Mouse (Mus musculus): ENCODE measurements at regions not wholly inside any gene's neighbourhood (a gene's known extent, or its start where the extent isn't known, plus 50 kb on each side); places are given as distances from the start of the nearest gene placed in this dataset.

GRCm38 (mm10) chr1:88586823-88587820 is 77.3 kb upstream of the Glrp1 start:
- H3K79me2 ChIP-seq (ENCODE audit: control insufficient read depth, insufficient read depth, low read length, poor library complexity): no peaks in the 10 kb centered on the region
- peak; percentile 82 for DNase-seq (ENCODE audit: low read depth, low spot score)
- TF ChIP-seq ZMIZ1 (IDR thresholded peaks at IDR 0.05; ENCODE audit: low read depth, low read length): no peak
- TF ChIP-seq ZNF384 (IDR thresholded peaks at IDR 0.05; ENCODE audit: low read depth, low read length): no peak
- peak; percentile 27 to 56; a peak in 2 of 4 replicates for TF ChIP-seq EP300 (IDR thresholded peaks at IDR 0.05; ENCODE audit: low read depth in 1 of 2, low read length in 2 of 2)
- 0 out of 2 replicates have a peak, but pooled peaks have one; percentile 10 for TF ChIP-seq HCFC1 (IDR thresholded peaks at IDR 0.05; ENCODE audit: low read depth, low read length)
- TF ChIP-seq SIN3A (IDR thresholded peaks at IDR 0.05; ENCODE audit: low read length): 0 out of 2 replicates have a peak, but pooled peaks have one; percentile 26
- 0 out of 2 replicates have a peak, but pooled peaks have one; percentile 18 for TF ChIP-seq TBP (IDR thresholded peaks at IDR 0.05; ENCODE audit: low read depth, low read length)
- no peak for TF ChIP-seq ZKSCAN1 (IDR thresholded peaks at IDR 0.05; ENCODE audit: low read depth, low read length)
- TF ChIP-seq MAX (IDR thresholded peaks at IDR 0.05; ENCODE audit: low read length): no peak
- TF ChIP-seq JUND (IDR thresholded peaks at IDR 0.05; ENCODE audit: low read depth, low read length): no peak
- no peak for TF ChIP-seq RAD21 (IDR thresholded peaks at IDR 0.05; ENCODE audit: low read depth, low read length)
- TF ChIP-seq MXI1 (IDR thresholded peaks at IDR 0.05; ENCODE audit: low read depth, low read length): no peak
- no peak for TF ChIP-seq ZC3H11A (IDR thresholded peaks at IDR 0.05; ENCODE audit: low read depth, low read length)
- no peak for TF ChIP-seq MAFK (IDR thresholded peaks at IDR 0.05; ENCODE audit: borderline replicate concordance, low read depth, low read length)
- TF ChIP-seq POLR2AphosphoS5 (IDR thresholded peaks at IDR 0.05; ENCODE audit: borderline replicate concordance, low read depth, low read length): no peak
- TF ChIP-seq UBTF (IDR thresholded peaks at IDR 0.05; ENCODE audit: borderline replicate concordance, insufficient read depth, low read depth, low read length): no peak
- TF ChIP-seq USF2 (IDR thresholded peaks at IDR 0.05; ENCODE audit: borderline replicate concordance in 1 of 2, insufficient read depth in 1 of 2, low read depth in 1 of 2, low read length in 2 of 2): no peak
- TF ChIP-seq MAZ (IDR thresholded peaks at IDR 0.05; ENCODE audit: low read depth, low read length): no peak
- TF ChIP-seq TAL1 (IDR thresholded peaks at IDR 0.05; ENCODE audit: low read length): peak; percentile 16; the same call in 1 of the 2 replicates
- TF ChIP-seq ELF1 (IDR thresholded peaks at IDR 0.05; ENCODE audit: low read depth, low read length): no peak
- no peak for TF ChIP-seq GABPA (IDR thresholded peaks at IDR 0.05; ENCODE audit: low read depth, low read length)
- no peak for TF ChIP-seq POLR2A (IDR thresholded peaks at IDR 0.05; ENCODE audit: control insufficient read depth in 1 of 2, insufficient read depth in 1 of 2, low read depth in 1 of 2, low read length in 2 of 2, poor library complexity in 1 of 2)
- TF ChIP-seq TCF12 (IDR thresholded peaks at IDR 0.05; ENCODE audit: low read depth, low read length): 0 out of 2 replicates have a peak, but pooled peaks have one; percentile 6
- TF ChIP-seq CHD1 (IDR thresholded peaks at IDR 0.05; ENCODE audit: low read depth, low read length): no peak
- TF ChIP-seq ETS1 (IDR thresholded peaks at IDR 0.05; ENCODE audit: low read depth, low read length): peak; percentile 60; the same call in 1 of the 2 replicates
- peak; percentile 19; the same call in 1 of the 2 replicates for TF ChIP-seq BHLHE40 (IDR thresholded peaks at IDR 0.05; ENCODE audit: borderline replicate concordance, low read depth, low read length)
- TF ChIP-seq E2F4 (IDR thresholded peaks at IDR 0.05; ENCODE audit: borderline replicate concordance, low read depth, low read length): no peak
- 0 out of 2 replicates have a peak, but pooled peaks have one; percentile 29 for TF ChIP-seq MYC (IDR thresholded peaks at IDR 0.05; ENCODE audit: low read depth, low read length)
- TF ChIP-seq CHD2 (IDR thresholded peaks at IDR 0.05; ENCODE audit: low read length): peak; percentile 33; the same call in 1 of the 2 replicates
- TF ChIP-seq RCOR1 (IDR thresholded peaks at IDR 0.05; ENCODE audit: low read depth, low read length): no peak
- TF ChIP-seq POLR2AphosphoS2 (IDR thresholded peaks at IDR 0.05; ENCODE audit: low read length): no peak
- TF ChIP-seq CTCF (IDR thresholded peaks at IDR 0.05 in 2 of 3, conservative IDR thresholded peaks at IDR 0.05 in 1 of 3; ENCODE audit: control insufficient read depth in 1 of 3, insufficient read depth in 1 of 3, low read depth in 2 of 3, low read length in 3 of 3, poor library complexity in 1 of 3, severe bottlenecking in 1 of 3): no peak
- no peak for TF ChIP-seq NRF1 (IDR thresholded peaks at IDR 0.05; ENCODE audit: insufficient read depth, low read depth, low read length, poor library complexity, severe bottlenecking)
- TF ChIP-seq SMC3 (IDR thresholded peaks at IDR 0.05; ENCODE audit: low read depth, low read length): no peak
- peak; percentile 33; the same call in 1 of the 2 replicates for TF ChIP-seq GATA1 (IDR thresholded peaks at IDR 0.05; ENCODE audit: low read depth, low read length)
- no peak for TF ChIP-seq NELFE (IDR thresholded peaks at IDR 0.05; ENCODE audit: low read depth, low read length)

More at GRCm38 (mm10) chr1:88586823-88587820, 77.3 kb upstream of the Glrp1 start:
- H3K27me3 ChIP-seq (ENCODE audit: control insufficient read depth in 1 of 2, insufficient read depth in 2 of 2, low read length in 2 of 2): no peaks in the 10 kb centered on the region
- peak overlapping the region; percentile 26 to 55 for H3K4me3 ChIP-seq (ENCODE audit: control insufficient read depth in 1 of 2, insufficient read depth in 1 of 2, low read depth in 2 of 2, low read length in 2 of 2)
- H3K4me1 ChIP-seq (ENCODE audit: control insufficient read depth in 1 of 2, insufficient read depth in 2 of 2, low read length in 2 of 2): peaks cover 4 to 14% of the 10 kb centered on the region in 2 experiments; a peak in 3 of 4 replicates
- H3K27ac ChIP-seq (ENCODE audit: control insufficient read depth, low read depth, low read length): peak overlapping the region; percentile 73
- H3K9ac ChIP-seq (ENCODE audit: control insufficient read depth, low read depth, low read length, poor library complexity, severe bottlenecking): peak overlapping the region; percentile 27
- H3K36me3 ChIP-seq (ENCODE audit: control insufficient read depth in 1 of 2, insufficient read depth in 2 of 2, low read length in 2 of 2): peaks cover 0 to 2% of the 10 kb centered on the region in 2 experiments; a peak in 1 of 4 replicates
- no peaks in the 10 kb centered on the region for H3K9me3 ChIP-seq (replicated peaks; ENCODE audit: insufficient read depth, low read length)
